Mouse (Mus musculus): ENCODE measurements at regions not wholly inside any gene's neighbourhood (a gene's known extent, or its start where the extent isn't known, plus 50 kb on each side); places are given as distances from the start of the nearest gene placed in this dataset.

- Histone ChIP-seq H3K9ac (ENCODE audit: insufficient read depth, low read depth, low read length, poor library complexity, severe bottlenecking) (no peak overlapping the region), H3K4me3 (ENCODE audit: insufficient read depth in 1 of 2, low read depth in 1 of 2, low read length in 2 of 2, poor library complexity in 1 of 2, severe bottlenecking in 1 of 2) (no peak overlapping the region), H3K36me3 (ENCODE audit: control insufficient read depth, insufficient read depth, low read length, poor library complexity, severe bottlenecking) (no peaks in the 10 kb centered on the region), H3K9me3 (ENCODE audit: control insufficient read depth, insufficient read depth, low read depth, low read length) (no peaks in the 10 kb centered on the region), H3K27ac (ENCODE audit: insufficient read depth, low read depth, low read length, poor library complexity, severe bottlenecking) (no peak overlapping the region), H3K4me1 (ENCODE audit: control insufficient read depth in 2 of 2, insufficient read depth in 2 of 2, low read length in 2 of 2, poor library complexity in 1 of 2) (no peaks in the 10 kb centered on the region)
- TF ChIP-seq MAFK (IDR thresholded peaks at IDR 0.05; ENCODE audit: insufficient read depth, low read depth, low read length) = no peak
- no peak for TF ChIP-seq ZNF384 (IDR thresholded peaks at IDR 0.05; ENCODE audit: low read depth, low read length)
- TF ChIP-seq HCFC1 (IDR thresholded peaks at IDR 0.05; ENCODE audit: borderline replicate concordance, insufficient read depth, low read length) = no peak
- TF ChIP-seq CHD2 (IDR thresholded peaks at IDR 0.05; ENCODE audit: low read depth, low read length) = no peak
- TF ChIP-seq ZC3H11A (IDR thresholded peaks at IDR 0.05; ENCODE audit: borderline replicate concordance, low read depth, low read length) = no peak
- no peak for DNase-seq (ENCODE audit: low read depth, low spot score)
- in situ Hi-C loops (cut with MboI; ENCODE audit: low sequenced_read_pairs in 2 of 2, unreplicated experiment in 2 of 2) = no loop called here
Measured at GRCm38 (mm10) chr5:46431644-46432367, 574.4 kb upstream of the Lcorl start.

- no peak for TF ChIP-seq CHD2 (IDR thresholded peaks at IDR 0.05; ENCODE audit: low read depth, low read length)
- TF ChIP-seq ZC3H11A (IDR thresholded peaks at IDR 0.05; ENCODE audit: borderline replicate concordance, low read depth, low read length) = no peak
- no peak for TF ChIP-seq MAFK (IDR thresholded peaks at IDR 0.05; ENCODE audit: insufficient read depth, low read depth, low read length)
- no peak for TF ChIP-seq HCFC1 (IDR thresholded peaks at IDR 0.05; ENCODE audit: borderline replicate concordance, insufficient read depth, low read length)
- no peak for TF ChIP-seq ZNF384 (IDR thresholded peaks at IDR 0.05; ENCODE audit: low read depth, low read length)
Measured at GRCm38 (mm10) chr5:46422738-46423137, 565.3 kb upstream of the Lcorl start.

GRCm38 (mm10) chr5:46406969-46407368 is 549.6 kb upstream of the Lcorl start:
- no peaks in the 10 kb centered on the region for H3K9me3 ChIP-seq (ENCODE audit: control insufficient read depth, insufficient read depth, low read depth, low read length)
- H3K9ac ChIP-seq (ENCODE audit: insufficient read depth, low read depth, low read length, poor library complexity, severe bottlenecking) = no peak overlapping the region
- in situ Hi-C loops (cut with MboI; ENCODE audit: low sequenced_read_pairs in 2 of 2, unreplicated experiment in 2 of 2) = no loop called here
- TF ChIP-seq MAFK (IDR thresholded peaks at IDR 0.05; ENCODE audit: insufficient read depth, low read depth, low read length) (no peak), ZNF384 (IDR thresholded peaks at IDR 0.05; ENCODE audit: low read depth, low read length) (no peak), HCFC1 (IDR thresholded peaks at IDR 0.05; ENCODE audit: borderline replicate concordance, insufficient read depth, low read length) (no peak), ZC3H11A (IDR thresholded peaks at IDR 0.05; ENCODE audit: borderline replicate concordance, low read depth, low read length) (no peak), CHD2 (IDR thresholded peaks at IDR 0.05; ENCODE audit: low read depth, low read length) (no peak)
- H3K4me3 ChIP-seq (ENCODE audit: insufficient read depth in 1 of 2, low read depth in 1 of 2, low read length in 2 of 2, poor library complexity in 1 of 2, severe bottlenecking in 1 of 2) = no peak overlapping the region
- no peaks in the 10 kb centered on the region for H3K4me1 ChIP-seq (ENCODE audit: control insufficient read depth in 2 of 2, insufficient read depth in 2 of 2, low read length in 2 of 2, poor library complexity in 1 of 2)
- H3K27ac ChIP-seq (ENCODE audit: insufficient read depth, low read depth, low read length, poor library complexity, severe bottlenecking) = no peak overlapping the region
- no peak for DNase-seq (ENCODE audit: low read depth, low spot score)
- no peaks in the 10 kb centered on the region for H3K36me3 ChIP-seq (ENCODE audit: control insufficient read depth, insufficient read depth, low read length, poor library complexity, severe bottlenecking)

More at GRCm38 (mm10) chr5:46422738-46423137, 565.3 kb upstream of the Lcorl start:
- Histone ChIP-seq H3K4me3 (ENCODE audit: insufficient read depth in 1 of 2, low read depth in 1 of 2, low read length in 2 of 2, poor library complexity in 1 of 2, severe bottlenecking in 1 of 2) (no peak overlapping the region), H3K9me3 (ENCODE audit: control insufficient read depth, insufficient read depth, low read depth, low read length) (no peaks in the 10 kb centered on the region), H3K27ac (ENCODE audit: insufficient read depth, low read depth, low read length, poor library complexity, severe bottlenecking) (no peak overlapping the region), H3K9ac (ENCODE audit: insufficient read depth, low read depth, low read length, poor library complexity, severe bottlenecking) (no peak overlapping the region), H3K4me1 (ENCODE audit: control insufficient read depth in 2 of 2, insufficient read depth in 2 of 2, low read length in 2 of 2, poor library complexity in 1 of 2) (no peaks in the 10 kb centered on the region), H3K36me3 (ENCODE audit: control insufficient read depth, insufficient read depth, low read length, poor library complexity, severe bottlenecking) (no peaks in the 10 kb centered on the region)
- DNase-seq (ENCODE audit: low read depth, low spot score) = no peak
- in situ Hi-C loops (cut with MboI; ENCODE audit: low sequenced_read_pairs in 2 of 2, unreplicated experiment in 2 of 2) = no loop called here

- in situ Hi-C loops (cut with MboI; ENCODE audit: low sequenced_read_pairs in 2 of 2, unreplicated experiment in 2 of 2) = no loop called here
- no peak for DNase-seq (ENCODE audit: low read depth, low spot score)
- Histone ChIP-seq H3K9me3 (ENCODE audit: control insufficient read depth, insufficient read depth, low read depth, low read length) (no peaks in the 10 kb centered on the region), H3K36me3 (ENCODE audit: control insufficient read depth, insufficient read depth, low read length, poor library complexity, severe bottlenecking) (no peaks in the 10 kb centered on the region), H3K4me1 (ENCODE audit: control insufficient read depth in 2 of 2, insufficient read depth in 2 of 2, low read length in 2 of 2, poor library complexity in 1 of 2) (no peaks in the 10 kb centered on the region), H3K9ac (ENCODE audit: insufficient read depth, low read depth, low read length, poor library complexity, severe bottlenecking) (no peak overlapping the region), H3K27ac (ENCODE audit: insufficient read depth, low read depth, low read length, poor library complexity, severe bottlenecking) (no peak overlapping the region), H3K4me3 (ENCODE audit: insufficient read depth in 1 of 2, low read depth in 1 of 2, low read length in 2 of 2, poor library complexity in 1 of 2, severe bottlenecking in 1 of 2) (no peak overlapping the region)
- TF ChIP-seq ZNF384 (IDR thresholded peaks at IDR 0.05; ENCODE audit: low read depth, low read length) = no peak
- TF ChIP-seq CHD2 (IDR thresholded peaks at IDR 0.05; ENCODE audit: low read depth, low read length) = no peak
- no peak for TF ChIP-seq ZC3H11A (IDR thresholded peaks at IDR 0.05; ENCODE audit: borderline replicate concordance, low read depth, low read length)
- no peak for TF ChIP-seq MAFK (IDR thresholded peaks at IDR 0.05; ENCODE audit: insufficient read depth, low read depth, low read length)
- no peak for TF ChIP-seq HCFC1 (IDR thresholded peaks at IDR 0.05; ENCODE audit: borderline replicate concordance, insufficient read depth, low read length)
Measured at GRCm38 (mm10) chr5:46406404-46406803, 549.0 kb upstream of the Lcorl start.

Measured in ES-E14 (cell line).